19 mouse cellular contexts compared by ENCODE assay signal in the genomic region with DNA sequence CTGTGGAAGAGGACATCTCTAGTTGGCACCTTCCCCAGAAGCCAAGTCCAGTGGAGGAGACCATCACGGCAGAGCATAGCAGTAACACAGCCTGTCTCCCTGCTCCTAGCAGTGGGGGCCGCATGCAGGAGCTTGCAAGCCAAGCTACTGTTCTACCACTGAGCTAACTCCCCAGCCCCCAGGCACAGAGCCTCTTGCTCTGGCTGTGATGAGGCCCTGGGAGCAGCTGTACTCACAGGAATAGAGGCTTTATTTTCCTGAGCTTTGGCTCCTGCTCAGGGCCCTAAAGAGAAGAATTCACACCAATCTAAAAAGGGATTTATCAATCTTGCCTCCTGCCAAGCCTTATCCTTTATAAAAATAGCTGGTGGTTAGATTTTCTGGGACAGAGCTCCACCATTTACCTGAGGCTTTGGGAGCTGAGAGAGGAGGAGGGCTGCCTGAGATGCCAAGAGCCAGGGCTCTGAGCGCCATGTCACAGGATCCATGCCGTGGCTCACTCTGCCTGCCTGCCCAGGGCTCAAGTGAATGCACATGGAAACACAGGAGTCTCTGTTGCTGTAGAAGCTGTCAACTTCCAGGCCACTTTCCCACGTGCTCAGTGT.
A peak's percentile ranks its signal among the peaks of the same experiment; 100 is the strongest.
DNase-seq lines count a peak whose midpoint lies in the region; TF ChIP-seq lines count a peak whose summit lies in the region.
"Had no signal": no experiment of that assay in that cellular context is flagged by ENCODE, and none has a peak within 500 bp of the region (broad histone marks: within the 10 kb centered on the region; RNA-seq: fewer than 3 reads in every experiment).

No protein-coding gene starts in this region.

- intact Hi-C loops in left cerebral cortex, adult 2 months (cut with DNase I), result no loop called here

- no peak overlapping the region for H3K4me3 ChIP-seq in left cerebral cortex, adult 2 months
- H3K4me3 ChIP-seq: embryonic facial prominence, embryonic 13.5 days; megakaryocyte, embryonic 14.5 days had no signal

- no peak for TF ChIP-seq CTCF in left cerebral cortex, adult 2 months (IDR thresholded peaks at IDR 0.05)

- DNase-seq in layer of hippocampus, adult 11-12 months (ENCODE audit: low spot score), result peak; percentile 12
- DNase-seq in layer of hippocampus, postnatal 14 days (ENCODE audit: low spot score in 2 of 2), result no peak
- DNase-seq in testis, postnatal 10 days (ENCODE audit: low spot score), result peak; percentile 28
- no peak for DNase-seq in testis, postnatal 14 days (ENCODE audit: low spot score)
- DNase-seq in left cerebral cortex, adult 2 months (ENCODE audit: extremely low spot score in 1 of 2, low spot score in 2 of 2), result peak in 1 of 2 experiments; percentile 18
- no peak for DNase-seq in embryo, embryonic 11 days
- DNase-seq in gastrocnemius, adult 8-10 months (ENCODE audit: low spot score in 2 of 2), result no peak
- DNase-seq: cerebellum, adult 9-11 months; gastrocnemius, postnatal 36 days; heart, postnatal 10 days; kidney, adult 8-10 months; kidney, postnatal 14 days; lung, adult 18-20 months; lung, postnatal 14 days; thymus, postnatal 25 days had no signal

- peak overlapping the region; percentile 63 for H3K27ac ChIP-seq in left cerebral cortex, adult 2 months
- H3K27ac ChIP-seq: embryonic facial prominence, embryonic 13.5 days; hindbrain, embryonic 14.5 days; stomach, postnatal 0 days had no signal

Comparison
In these comparisons a context has a peak if more than half of its experiments do, and no peak if none do; other contexts are left out.
1. DNase-seq: peak in layer of hippocampus, adult 11-12 months (single experiment) and testis, postnatal 10 days (single experiment); none in layer of hippocampus, postnatal 14 days (0 of 2), testis, postnatal 14 days (single experiment), embryo, embryonic 11 days (single experiment) and gastrocnemius, adult 8-10 months (0 of 2).